Mouse (Mus musculus): ENCODE measurements around the gene Gm49345. TPM values are rescaled to one million over a fixed set of nuclear protein-coding genes. Genes with fewer than 3 reads are reported as not detected.
"Not testable (repeated sequence)": the region's sequence is repeated elsewhere in the genome, so short reads cannot be mapped to it uniquely, and the experiment has no call there.

The Gm49345 gene
- polyA plus RNA-seq (2014; fragmentation: Nextera tagmentation; extraction: Ambion mirVana): 1.2 TPM in 1 of 2 replicates, not detected in the other

- peak; percentile 99 for ATAC-seq (ENCODE audit: low read depth)
- H3K27me3 ChIP-seq (ENCODE audit: control insufficient read depth, insufficient read depth, low read length): no peaks in the 10 kb centered on the region
- H3K4me1 ChIP-seq (ENCODE audit: control insufficient read depth, insufficient read depth, low read length): no peaks in the 10 kb centered on the region
- no peak within 1 kb of the TSS for H3K27ac ChIP-seq (ENCODE audit: low read depth, low read length)
- H3K36me3 ChIP-seq (ENCODE audit: control insufficient read depth, insufficient read depth, low read length): no peaks in the 10 kb centered on the region
- WGBS: under 1% methylated on average over 19 of the region's 19 CpGs
- no peaks in the 10 kb centered on the region for H3K9me3 ChIP-seq (ENCODE audit: control insufficient read depth, low read length)
- H3K9ac ChIP-seq (replicated peaks; ENCODE audit: low read depth, low read length): peak within 1 kb of the TSS; percentile 68
- peak within 1 kb of the TSS; percentile 71 for H3K4me3 ChIP-seq (ENCODE audit: low read depth, low read length)
- peak within 1 kb of the TSS; percentile 52 for H3K4me2 ChIP-seq (ENCODE audit: low read depth, low read length)
These were observed at the start of gene Gm49345, which contains the start of gene Zfp729a for GRCm38 (mm10) chr13:67637294-67638007. TSS of gene Gm49345 (minus strand) at chr13:67637769. TSS of gene Zfp729a (minus strand) at chr13:67637791.

- no peaks in the 10 kb centered on the region for H3K36me3 ChIP-seq (ENCODE audit: control insufficient read depth, insufficient read depth, low read length)
- no peaks in the 10 kb centered on the region for H3K9me3 ChIP-seq (ENCODE audit: control insufficient read depth, low read length)
- no peak within 1 kb of the TSS for H3K27ac ChIP-seq (ENCODE audit: low read depth, low read length)
- no peaks in the 10 kb centered on the region for H3K27me3 ChIP-seq (ENCODE audit: control insufficient read depth, insufficient read depth, low read length)
- WGBS: 84% methylated on average over 4 of the region's 4 CpGs
- ATAC-seq (ENCODE audit: low read depth): no peak
- no peak within 1 kb of the TSS for H3K9ac ChIP-seq (replicated peaks; ENCODE audit: low read depth, low read length)
- H3K4me2 ChIP-seq (ENCODE audit: low read depth, low read length): no peak within 1 kb of the TSS
- H3K4me1 ChIP-seq (ENCODE audit: control insufficient read depth, insufficient read depth, low read length): peaks cover 3% of the 10 kb centered on the region; the same call in 1 of the 2 replicates
- H3K4me3 ChIP-seq (ENCODE audit: low read depth, low read length): no peak within 1 kb of the TSS
These were observed 49.4 kb upstream of the Gm49345 start, which contains the start of gene Zfp738 for GRCm38 (mm10) chr13:67686971-67687370. TSS of gene Zfp738 (minus strand) at chr13:67687071.

- H3K36me3 ChIP-seq (ENCODE audit: control insufficient read depth, insufficient read depth, low read length); H3K9me3 ChIP-seq (ENCODE audit: control insufficient read depth, low read length); H3K27me3 ChIP-seq (ENCODE audit: control insufficient read depth, insufficient read depth, low read length); H3K9ac ChIP-seq (replicated peaks; ENCODE audit: low read depth, low read length); H3K27ac ChIP-seq (ENCODE audit: low read depth, low read length); H3K4me1 ChIP-seq (ENCODE audit: control insufficient read depth, insufficient read depth, low read length): not testable (repeated sequence)
- ATAC-seq (ENCODE audit: low read depth): peak; percentile 25
- Histone ChIP-seq H3K4me3 (ENCODE audit: low read depth, low read length) (peak overlapping the region; percentile 57), H3K4me2 (ENCODE audit: low read depth, low read length) (peak overlapping the region; percentile 43)
- 74% methylated on average over 2 of the region's 2 CpGs for WGBS
These were observed 46.3 kb upstream of the Gm49345 start for GRCm38 (mm10) chr13:67683841-67684240.

GRCm38 (mm10) chr13:67682959-67683735, 45.6 kb upstream of the Gm49345 start:
- not testable (repeated sequence) for H3K27me3 ChIP-seq (ENCODE audit: control insufficient read depth, insufficient read depth, low read length); H3K4me1 ChIP-seq (ENCODE audit: control insufficient read depth, insufficient read depth, low read length); H3K36me3 ChIP-seq (ENCODE audit: control insufficient read depth, insufficient read depth, low read length); H3K9me3 ChIP-seq (ENCODE audit: control insufficient read depth, low read length); H3K27ac ChIP-seq (ENCODE audit: low read depth, low read length)
- peak overlapping the region; percentile 65 for H3K4me2 ChIP-seq (ENCODE audit: low read depth, low read length)
- peak overlapping the region; percentile 57 for H3K4me3 ChIP-seq (ENCODE audit: low read depth, low read length)
- H3K9ac ChIP-seq (replicated peaks; ENCODE audit: low read depth, low read length): peak overlapping the region; percentile 70
- peak; percentile 100 for ATAC-seq (ENCODE audit: low read depth)
- WGBS: 14% methylated on average over 16 of the region's 16 CpGs

- H3K27ac ChIP-seq (ENCODE audit: low read depth, low read length): no peak overlapping the region
- H3K4me2 ChIP-seq (ENCODE audit: low read depth, low read length): no peak overlapping the region
- no peaks in the 10 kb centered on the region for H3K9me3 ChIP-seq (ENCODE audit: control insufficient read depth, low read length)
- no peak overlapping the region for H3K9ac ChIP-seq (replicated peaks; ENCODE audit: low read depth, low read length)
- no peak overlapping the region for H3K4me3 ChIP-seq (ENCODE audit: low read depth, low read length)
- no peaks in the 10 kb centered on the region for H3K27me3 ChIP-seq (ENCODE audit: control insufficient read depth, insufficient read depth, low read length)
- H3K4me1 ChIP-seq (ENCODE audit: control insufficient read depth, insufficient read depth, low read length): no peaks in the 10 kb centered on the region
- ATAC-seq (ENCODE audit: low read depth): no peak
- 97% methylated on average over 2 of the region's 2 CpGs for WGBS
- H3K36me3 ChIP-seq (ENCODE audit: control insufficient read depth, insufficient read depth, low read length): no peaks in the 10 kb centered on the region; the same call in 1 of the 2 replicates
These were observed 37.3 kb upstream of the Gm49345 start for GRCm38 (mm10) chr13:67674902-67675301.

- H3K27ac ChIP-seq (ENCODE audit: low read depth, low read length): no peak overlapping the region
- 35% methylated on average over 3 of the region's 3 CpGs for WGBS
- no peak overlapping the region for H3K4me3 ChIP-seq (ENCODE audit: low read depth, low read length)
- H3K9ac ChIP-seq (replicated peaks; ENCODE audit: low read depth, low read length): no peak overlapping the region
- no peaks in the 10 kb centered on the region for H3K36me3 ChIP-seq (ENCODE audit: control insufficient read depth, insufficient read depth, low read length)
- H3K9me3 ChIP-seq (ENCODE audit: control insufficient read depth, low read length): no peaks in the 10 kb centered on the region
- no peak overlapping the region for H3K4me2 ChIP-seq (ENCODE audit: low read depth, low read length)
- H3K4me1 ChIP-seq (ENCODE audit: control insufficient read depth, insufficient read depth, low read length): no peaks in the 10 kb centered on the region
- no peaks in the 10 kb centered on the region for H3K27me3 ChIP-seq (ENCODE audit: control insufficient read depth, insufficient read depth, low read length)
- ATAC-seq (ENCODE audit: low read depth): no peak
These were observed 14.9 kb upstream of the Gm49345 start for GRCm38 (mm10) chr13:67652496-67652895.

GRCm38 (mm10) chr13:67610108-67610507, 27.5 kb downstream of the Gm49345 start:
- Histone ChIP-seq H3K36me3 (ENCODE audit: control insufficient read depth, insufficient read depth, low read length) (no peaks in the 10 kb centered on the region), H3K4me2 (ENCODE audit: low read depth, low read length) (no peak overlapping the region), H3K27me3 (ENCODE audit: control insufficient read depth, insufficient read depth, low read length) (no peaks in the 10 kb centered on the region), H3K9ac (replicated peaks; ENCODE audit: low read depth, low read length) (no peak overlapping the region), H3K27ac (ENCODE audit: low read depth, low read length) (no peak overlapping the region), H3K4me3 (ENCODE audit: low read depth, low read length) (peak overlapping the region; percentile 55; the same call in 1 of the 2 replicates), H3K4me1 (ENCODE audit: control insufficient read depth, insufficient read depth, low read length) (peaks cover 5% of the 10 kb centered on the region; the same call in 1 of the 2 replicates), H3K9me3 (ENCODE audit: control insufficient read depth, low read length) (no peaks in the 10 kb centered on the region)
- ATAC-seq (ENCODE audit: low read depth): no peak
- WGBS: 90% methylated on average over 4 of the region's 4 CpGs

GRCm38 (mm10) chr13:67609066-67609876, 28.3 kb downstream of the Gm49345 start, which contains the start of gene Zfp729b:
TSS of gene Zfp729b (minus strand) at chr13:67609707.
- H3K36me3 ChIP-seq (ENCODE audit: control insufficient read depth, insufficient read depth, low read length): no peaks in the 10 kb centered on the region
- no peaks in the 10 kb centered on the region for H3K27me3 ChIP-seq (ENCODE audit: control insufficient read depth, insufficient read depth, low read length)
- no peaks in the 10 kb centered on the region for H3K9me3 ChIP-seq (ENCODE audit: control insufficient read depth, low read length)
- H3K27ac ChIP-seq (ENCODE audit: low read depth, low read length): 0 out of 2 replicates have a peak within 1 kb of the TSS, but pooled peaks have one; percentile 60
- H3K4me3 ChIP-seq (ENCODE audit: low read depth, low read length): peak within 1 kb of the TSS; percentile 55
- peak within 1 kb of the TSS; percentile 57 for H3K4me2 ChIP-seq (ENCODE audit: low read depth, low read length)
- WGBS: 5% methylated on average over 20 of the region's 20 CpGs
- H3K9ac ChIP-seq (replicated peaks; ENCODE audit: low read depth, low read length): peak within 1 kb of the TSS; percentile 46
- peaks cover 5% of the 10 kb centered on the region; the same call in 1 of the 2 replicates for H3K4me1 ChIP-seq (ENCODE audit: control insufficient read depth, insufficient read depth, low read length)
- ATAC-seq (ENCODE audit: low read depth): peak; percentile 98

Measured in neural tube, embryonic 14.5 days (tissue).